Mouse (Mus musculus) embryonic facial prominence, embryonic 14.5 days (tissue): Measurements from ENCODE around the gene Sema3f. TPM values are rescaled to one million over a fixed set of nuclear protein-coding genes. Genes with fewer than 3 reads are reported as not detected.

Experiments used
- ATAC-seq: fragments of 200-750 bp; cut with Nextera tagmentation; 2 replicates; pipeline ENCODE4 v1.8.0; 2017; ENCODE audit warnings: low read depth, moderate number of reproducible peaks, moderate TSS enrichment
- DNase-seq: peaks from one replicate; pipeline ENCODE4 v3.0.0-alpha.2; 2015; ENCODE audit warnings: low spot score
- H3K27ac ChIP-seq: fragments of 300-500 bp; sonication (generic); replicated peaks from 2 replicates; pipeline ENCODE4 v1.5.1; 2014; ENCODE audit warnings: low read depth, mild to moderate bottlenecking, low read length, moderate library complexity
- H3K27me3 ChIP-seq: fragments of 300-500 bp; sonication (generic); replicated peaks from 2 replicates; pipeline ENCODE4 v1.6.1; 2014; ENCODE audit warnings: low read length; ENCODE audit not compliant: control insufficient read depth, insufficient read depth
- H3K36me3 ChIP-seq: fragments of 300-500 bp; sonication (generic); 2 replicates; pipeline ENCODE4 v1.6.1; 2014; ENCODE audit warnings: low read length, mixed read lengths; ENCODE audit not compliant: control insufficient read depth, insufficient read depth
- H3K4me1 ChIP-seq: fragments of 300-500 bp; sonication (generic); 2 replicates; pipeline ENCODE4 v1.6.1; 2014; ENCODE audit warnings: antibody characterized with exemption, low read length; ENCODE audit not compliant: control insufficient read depth, insufficient read depth
- H3K4me2 ChIP-seq: fragments of 300-500 bp; sonication (generic); 2 replicates; pipeline ENCODE4 v1.6.1; 2014; ENCODE audit warnings: low read depth, mild to moderate bottlenecking, low read length, moderate library complexity, mixed read lengths
- H3K4me3 ChIP-seq: fragments of 300-500 bp; sonication (generic); 2 replicates; pipeline ENCODE4 v1.5.1; 2014; ENCODE audit warnings: low read depth, mild to moderate bottlenecking, low read length
- H3K9ac ChIP-seq: fragments of 300-500 bp; sonication (generic); 2 replicates; pipeline ENCODE4 v1.6.1; 2014; ENCODE audit warnings: low read depth, mild to moderate bottlenecking, low read length, moderate library complexity, mixed read lengths
- H3K9me3 ChIP-seq: fragments of 300-500 bp; sonication (generic); 2 replicates; pipeline ENCODE4 v1.6.1; 2016; ENCODE audit warnings: low read length; ENCODE audit not compliant: control insufficient read depth
- WGBS: fragments of 180-500 bp; shearing (Covaris S2); extraction: QIAGEN DNeasy Blood & Tissue Kit; methylation state at CpG from one replicate; pipeline ENCODE4 v1.1.7; 2014; 5-methylcytosine and 5-hydroxymethylcytosine counted together
- polyA plus RNA-seq: library from polyadenylated mRNA; unstranded; fragments of >200 nt; fragmentation: Nextera tagmentation; extraction: Ambion mirVana; gene quantifications from 2 replicates; pipeline ENCODE4 v1.2.1, GENCODE M21; 2014

Sema3f gene
- polyA plus RNA-seq, 1 experiment from 2014 or later = 32.8 TPM

DNA sequence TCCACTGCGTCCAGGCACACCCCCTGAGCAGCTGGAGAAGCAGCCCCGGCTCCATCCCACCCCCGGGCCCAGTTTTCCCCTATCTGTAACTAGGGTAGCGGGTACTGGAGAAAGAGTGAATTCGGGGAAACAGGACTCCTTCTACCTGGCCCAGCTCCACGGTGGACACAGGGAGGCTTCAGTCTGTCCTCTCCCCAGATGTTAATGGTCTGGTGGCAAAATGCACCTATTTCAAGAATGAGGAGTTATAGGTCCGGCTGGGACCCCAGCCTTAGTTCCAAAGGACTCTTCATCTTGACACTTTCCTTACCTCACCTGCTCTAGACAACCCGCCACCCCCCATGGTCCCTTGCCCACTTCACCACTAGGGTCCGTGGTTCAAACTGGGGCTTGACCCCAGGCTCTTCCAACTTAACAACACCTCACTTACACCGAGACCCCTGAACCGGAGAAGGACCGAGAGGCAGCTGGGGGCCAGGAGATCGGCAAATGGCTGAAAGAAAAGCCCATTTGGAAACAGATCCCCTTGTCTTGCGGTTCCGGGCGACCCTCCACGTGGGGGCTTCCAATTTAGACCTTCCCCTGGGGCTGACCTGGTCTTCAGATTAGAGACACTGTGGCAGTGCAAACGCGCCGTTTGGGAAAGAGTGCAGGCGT is 1.7 kb downstream of the Sema3f start:
- H3K4me1 ChIP-seq = peaks cover 39% of the 10 kb centered on the region
- WGBS = 2% methylated on average over 21 of the region's 21 CpGs
- peak overlapping the region; percentile 92 for H3K4me2 ChIP-seq
- H3K9me3 ChIP-seq = no peaks in the 10 kb centered on the region
- no peak for DNase-seq
- no peaks in the 10 kb centered on the region for H3K27me3 ChIP-seq
- H3K9ac ChIP-seq = peak overlapping the region; percentile 95
- peak overlapping the region; percentile 92 for H3K4me3 ChIP-seq
- H3K27ac ChIP-seq = peak overlapping the region; percentile 86
- H3K36me3 ChIP-seq = peaks cover 24% of the 10 kb centered on the region
- ATAC-seq = no peak

DNA sequence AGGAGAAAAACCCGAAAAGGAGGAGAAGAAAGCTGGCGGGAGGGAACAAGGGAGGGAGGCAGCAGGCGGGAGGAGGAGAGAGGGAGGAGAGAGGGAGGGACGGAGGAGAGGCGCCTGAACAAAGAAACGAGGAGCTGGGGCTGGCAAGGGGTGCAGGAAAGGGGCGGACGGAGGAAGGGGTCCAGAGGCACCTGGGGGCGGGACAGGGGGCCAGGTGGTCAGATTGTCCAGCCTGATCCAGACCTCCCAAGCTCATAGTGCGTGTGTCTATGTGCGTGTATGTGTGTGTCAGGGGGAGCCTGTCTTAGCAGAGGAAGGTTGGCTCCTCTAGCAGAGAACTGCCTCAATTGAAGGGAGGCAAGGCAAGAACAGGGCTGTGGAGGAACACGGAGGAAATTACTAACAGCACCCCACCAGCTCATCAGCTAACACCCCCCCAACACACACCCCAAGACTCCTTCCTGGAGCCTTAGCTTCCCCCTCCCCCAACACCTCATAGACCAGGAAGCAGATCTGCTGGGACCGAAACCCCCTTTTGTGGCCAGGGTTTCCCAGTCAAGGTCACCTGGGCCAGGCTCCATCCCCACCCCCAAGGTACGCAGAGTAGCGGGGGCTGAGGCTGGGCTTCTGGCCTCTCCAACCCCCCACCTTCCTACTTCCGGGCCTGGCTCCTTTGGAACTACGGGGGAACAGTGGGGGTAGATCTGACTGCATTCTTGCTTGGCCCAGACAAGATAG is 2.4 kb downstream of the Sema3f start:
- H3K27me3 ChIP-seq = no peaks in the 10 kb centered on the region
- peaks cover 42% of the 10 kb centered on the region for H3K4me1 ChIP-seq
- DNase-seq (peak; percentile 86), ATAC-seq (peak; percentile 42)
- H3K4me3 ChIP-seq = peak overlapping the region; percentile 92
- H3K9me3 ChIP-seq = no peaks in the 10 kb centered on the region
- H3K36me3 ChIP-seq = peaks cover 31% of the 10 kb centered on the region
- H3K9ac ChIP-seq = peak overlapping the region; percentile 95
- peak overlapping the region; percentile 92 for H3K4me2 ChIP-seq
- peak overlapping the region; percentile 86 for H3K27ac ChIP-seq
- WGBS = 5% methylated on average over 17 of the region's 17 CpGs

GRCm38 (mm10) chr9:107706781-107707211 is 3.5 kb downstream of the Sema3f start:
- DNase-seq = peak; percentile 81
- 2% methylated on average over 11 of the region's 14 CpGs for WGBS
- ATAC-seq = no peak
- Histone ChIP-seq H3K27me3 (no peaks in the 10 kb centered on the region), H3K9me3 (no peaks in the 10 kb centered on the region), H3K4me3 (peak overlapping the region; percentile 92), H3K4me1 (peaks cover 51% of the 10 kb centered on the region), H3K27ac (peak overlapping the region; percentile 86), H3K36me3 (peaks cover 34% of the 10 kb centered on the region), H3K4me2 (peak overlapping the region; percentile 92), H3K9ac (peak overlapping the region; percentile 95)

DNA sequence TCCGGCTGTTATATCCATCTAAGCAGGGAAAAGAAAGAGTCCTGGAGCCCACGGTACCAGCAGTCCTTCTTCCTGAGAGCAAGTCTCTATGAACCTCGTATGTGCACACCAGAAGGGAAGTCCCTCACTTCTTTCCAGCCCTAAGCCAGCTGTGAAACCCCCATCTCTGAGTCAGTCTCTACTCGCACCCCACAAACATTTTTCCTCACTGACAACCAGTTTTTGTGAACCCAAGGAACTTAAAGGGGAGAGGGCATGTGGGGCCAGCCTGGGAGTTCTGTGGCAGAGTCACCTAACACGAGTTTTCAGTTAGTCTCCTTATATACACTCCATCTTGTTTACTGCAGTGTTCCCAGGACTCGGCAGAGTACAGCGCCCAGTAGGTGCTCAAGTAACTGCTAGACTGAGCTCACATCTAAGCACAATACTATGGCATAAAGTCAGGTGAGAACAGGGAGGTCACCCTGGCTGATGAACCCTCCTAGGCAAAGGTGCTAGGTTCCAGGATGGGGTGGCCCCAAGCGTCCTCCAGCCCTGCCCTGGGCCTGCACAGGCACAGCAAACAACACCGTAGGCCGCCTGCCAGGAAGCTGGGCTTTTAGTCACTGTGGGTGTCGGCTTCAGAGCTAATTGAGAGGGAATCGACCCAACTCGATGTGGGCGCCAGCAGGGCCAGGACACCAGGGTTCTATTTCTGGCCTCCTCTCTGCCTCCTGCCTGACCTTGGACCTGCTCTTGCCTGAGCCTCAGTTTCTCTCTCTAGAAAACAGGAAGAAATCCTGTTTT is 6.7 kb downstream of the Sema3f start:
- DNase-seq (no peak), ATAC-seq (no peak)
- Histone ChIP-seq H3K36me3 (peaks cover 46% of the 10 kb centered on the region), H3K4me2 (peak overlapping the region; percentile 10; the same call in 1 of the 2 replicates), H3K4me3 (no peak overlapping the region), H3K4me1 (peaks cover 79% of the 10 kb centered on the region), H3K27me3 (no peaks in the 10 kb centered on the region), H3K27ac (peak overlapping the region; percentile 74), H3K9ac (peak overlapping the region; percentile 22; the same call in 1 of the 2 replicates), H3K9me3 (no peaks in the 10 kb centered on the region)
- WGBS = 52% methylated on average over 14 of the region's 14 CpGs

DNA sequence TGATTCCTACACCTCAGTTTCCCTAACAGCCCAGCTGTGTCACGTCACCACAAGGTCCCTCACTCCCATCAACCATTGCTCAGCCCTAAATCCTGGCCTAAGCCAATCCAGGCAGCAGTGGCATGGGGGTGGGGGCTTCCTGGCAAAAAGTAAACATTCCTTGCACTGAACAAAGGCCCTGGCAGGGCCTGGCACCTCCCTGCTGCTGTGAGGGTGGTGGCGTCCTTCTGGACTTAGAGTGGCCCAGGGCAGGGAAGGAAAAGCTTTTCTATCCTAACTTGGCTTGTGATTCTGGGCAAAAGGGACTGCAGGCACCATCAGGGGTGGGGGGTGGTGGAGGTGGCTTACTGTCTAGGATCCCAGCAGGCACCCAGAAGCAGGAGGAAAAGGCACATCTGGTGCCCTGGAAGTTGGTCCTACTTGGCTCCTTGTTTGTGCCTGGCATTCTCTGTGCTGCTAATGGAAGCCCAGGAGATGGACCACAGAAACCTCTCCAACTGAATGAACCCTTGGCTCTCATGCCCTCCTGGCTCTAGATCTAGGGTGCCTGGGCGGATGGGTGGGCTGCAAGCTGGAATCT is 7.6 kb downstream of the Sema3f start:
- Histone ChIP-seq H3K27ac (peak overlapping the region; percentile 74), H3K4me3 (no peak overlapping the region), H3K27me3 (no peaks in the 10 kb centered on the region), H3K36me3 (peaks cover 52% of the 10 kb centered on the region), H3K4me2 (no peak overlapping the region), H3K9ac (peak overlapping the region; percentile 42; the same call in 1 of the 2 replicates), H3K4me1 (peaks cover 87% of the 10 kb centered on the region), H3K9me3 (no peaks in the 10 kb centered on the region)
- WGBS = 61% methylated on average over 3 of the region's 3 CpGs
- ATAC-seq (no peak), DNase-seq (no peak)

DNA sequence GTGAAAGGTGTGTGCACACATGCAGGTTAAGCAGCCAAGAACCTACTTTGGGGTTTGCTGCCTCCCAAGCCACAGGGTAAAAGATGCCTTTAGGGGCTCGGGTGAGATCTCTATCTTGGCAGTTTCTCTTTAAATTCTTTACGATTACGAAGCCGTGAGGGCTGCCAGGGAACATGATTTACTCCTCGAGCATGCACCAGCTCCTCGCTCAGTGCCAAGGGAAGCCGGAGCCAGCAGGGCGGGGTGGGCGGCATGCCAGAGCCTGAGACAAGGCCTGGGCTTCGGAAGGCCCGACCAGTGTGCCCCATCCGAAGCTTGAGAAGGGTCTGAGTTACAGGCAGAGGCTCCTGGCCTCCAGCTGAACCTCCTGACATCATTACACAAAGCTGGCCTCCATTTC is 8.7 kb downstream of the Sema3f start:
- Histone ChIP-seq H3K27me3 (no peaks in the 10 kb centered on the region), H3K36me3 (peaks cover 63% of the 10 kb centered on the region), H3K4me2 (peak overlapping the region; percentile 34), H3K27ac (peak overlapping the region; percentile 74), H3K4me3 (no peak overlapping the region), H3K9me3 (no peaks in the 10 kb centered on the region), H3K4me1 (peaks cover 87% of the 10 kb centered on the region), H3K9ac (0 out of 2 replicates have a peak overlapping the region, but pooled peaks have one; percentile 22)
- 40% methylated on average over 8 of the region's 12 CpGs for WGBS
- DNase-seq (peak; percentile 93), ATAC-seq (peak; percentile 48; the same call in 1 of the 2 replicates)

GRCm38 (mm10) chr9:107700114-107700571 is 10.1 kb downstream of the Sema3f start:
- peak overlapping the region; percentile 28 for H3K9ac ChIP-seq
- H3K9me3 ChIP-seq = no peaks in the 10 kb centered on the region
- ATAC-seq (peak; percentile 10; the same call in 1 of the 2 replicates), DNase-seq (no peak)
- WGBS = 12% methylated on average over 6 of the region's 6 CpGs
- peak overlapping the region; percentile 74 for H3K27ac ChIP-seq
- H3K4me3 ChIP-seq = no peak overlapping the region
- peak overlapping the region; percentile 32 for H3K4me2 ChIP-seq
- H3K27me3 ChIP-seq = no peaks in the 10 kb centered on the region
- peaks cover 74% of the 10 kb centered on the region for H3K4me1 ChIP-seq
- H3K36me3 ChIP-seq = peaks cover 63% of the 10 kb centered on the region
